Mouse (Mus musculus): ENCODE results near the gene Icmt.
A peak's percentile ranks its signal among the peaks of the same experiment; 100 is the strongest.

The Icmt gene

GRCm38 (mm10) chr4:152338419-152339292 lies 41.6 kb downstream of the Icmt start, which contains the start of gene Chd5:
Chd5 (plus strand) TSS chr4:152338651.
- no peak for DNase-seq (ENCODE audit: low spot score in 2 of 2)

- DNase-seq (ENCODE audit: low spot score in 2 of 2), result no peak
These were observed 42.3 kb downstream of the Icmt start for GRCm38 (mm10) chr4:152339293-152339790.

GRCm38 (mm10) chr4:152340584-152341284 lies 43.7 kb downstream of the Icmt start:
- DNase-seq (ENCODE audit: low spot score in 2 of 2), result no peak

GRCm38 (mm10) chr4:152343296-152343695 lies 46.3 kb downstream of the Icmt start:
- DNase-seq (ENCODE audit: low spot score in 2 of 2), result no peak

GRCm38 (mm10) chr4:152344651-152345050 lies 47.6 kb downstream of the Icmt start:
- no peak for DNase-seq (ENCODE audit: low spot score in 2 of 2)

GRCm38 (mm10) chr4:152345120-152345889 lies 48.3 kb downstream of the Icmt start:
- DNase-seq (ENCODE audit: low spot score in 2 of 2), result peak; percentile 50 to 63

- DNase-seq (ENCODE audit: low spot score in 2 of 2), result no peak
These were observed 52.9 kb downstream of the Icmt start for GRCm38 (mm10) chr4:152349837-152350381.

GRCm38 (mm10) chr4:152350722-152351421 lies 53.8 kb downstream of the Icmt start:
- no peak for DNase-seq (ENCODE audit: low spot score in 2 of 2)

- DNase-seq (ENCODE audit: low spot score in 2 of 2), result no peak
These were observed 54.6 kb downstream of the Icmt start for GRCm38 (mm10) chr4:152351422-152352305.

- no peak for DNase-seq (ENCODE audit: low spot score in 2 of 2)
These were observed 57.0 kb downstream of the Icmt start for GRCm38 (mm10) chr4:152353886-152354637.

- DNase-seq (ENCODE audit: low spot score in 2 of 2), result no peak
These were observed 58.6 kb downstream of the Icmt start for GRCm38 (mm10) chr4:152355672-152356071.
